Mouse (Mus musculus): Measurements from ENCODE around the gene Smad1.

The Smad1 gene

DNA sequence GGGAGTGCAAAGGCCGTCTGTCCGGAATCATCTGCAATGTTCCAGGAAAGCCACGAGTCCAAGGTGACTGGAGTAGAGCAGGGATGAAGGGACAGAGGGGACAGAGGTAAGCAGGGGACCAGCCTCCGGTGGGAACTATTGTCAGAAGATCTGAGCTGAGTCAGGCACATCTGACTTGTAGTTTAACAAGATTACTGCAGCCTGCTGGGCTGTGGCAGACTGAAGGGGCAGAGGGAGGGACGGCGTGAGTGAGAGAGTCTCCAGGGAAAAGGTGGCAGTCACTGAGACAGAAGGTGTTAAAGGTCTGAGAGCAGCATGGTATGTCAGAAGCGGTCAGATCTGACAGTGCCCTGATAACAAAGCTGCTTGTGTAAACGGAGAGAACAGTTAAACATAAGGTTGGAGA is 16.5 kb downstream of the Smad1 start:
- no peak for DNase-seq (ENCODE audit: low spot score)

DNA sequence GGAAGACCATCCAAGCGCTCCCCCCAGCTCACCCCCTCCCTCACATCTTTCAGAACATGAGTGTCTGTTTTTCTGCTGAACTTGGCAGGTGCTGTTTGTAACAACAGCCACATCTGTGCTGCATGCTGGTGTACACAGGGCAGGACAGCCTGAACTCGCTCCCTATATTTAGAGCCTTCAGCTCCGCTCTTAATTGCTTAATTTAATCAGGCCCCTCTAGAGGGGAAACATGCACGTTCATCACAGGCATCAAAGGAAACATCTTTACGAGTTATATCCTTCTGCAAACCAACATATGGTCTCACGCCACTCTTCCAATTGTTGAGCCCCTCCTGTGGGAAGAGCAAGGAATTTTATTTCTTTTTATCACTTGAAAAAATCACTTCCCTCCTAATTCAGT is 17.5 kb downstream of the Smad1 start:
- DNase-seq (ENCODE audit: low spot score): no peak

DNA sequence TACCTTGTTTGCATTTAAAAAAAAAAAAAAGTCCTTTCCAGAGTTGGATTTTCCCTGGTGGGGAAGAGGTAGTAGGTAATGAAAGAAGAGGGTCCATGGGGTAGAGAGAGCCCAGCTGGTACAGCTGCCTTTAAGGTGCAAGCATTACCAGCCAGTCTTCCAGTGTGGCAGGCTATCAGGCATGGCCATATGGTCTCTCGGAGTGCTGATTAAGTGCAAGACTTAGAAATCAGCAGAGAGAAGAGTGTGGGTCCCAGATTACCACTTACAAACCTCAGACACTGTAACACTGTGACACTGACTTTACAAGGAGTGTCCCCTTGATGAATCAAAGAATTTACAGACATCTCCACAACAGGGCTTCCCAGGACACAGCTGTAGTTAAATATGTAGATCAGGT is 18.9 kb downstream of the Smad1 start:
- DNase-seq (ENCODE audit: low spot score): no peak

DNA sequence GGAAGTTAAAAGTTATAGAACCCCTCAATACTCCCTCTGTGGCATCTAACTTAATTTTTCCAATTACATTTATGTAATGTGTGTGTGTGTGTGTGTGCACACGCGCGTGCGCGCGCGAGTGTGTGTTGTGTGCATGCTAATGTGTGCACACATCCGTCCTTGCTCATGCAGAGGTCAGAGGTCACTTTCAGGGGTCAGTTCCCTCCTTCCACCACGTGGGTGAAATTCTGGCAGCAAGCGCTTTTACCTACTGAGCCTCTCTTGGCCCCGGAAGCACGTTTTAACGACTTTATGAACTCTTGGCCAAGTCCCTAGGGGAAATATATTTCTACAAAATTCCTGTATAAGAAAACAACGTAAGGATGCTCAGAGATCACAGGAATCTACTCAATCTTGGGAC is 19.3 kb downstream of the Smad1 start:
- no peak for DNase-seq (ENCODE audit: low spot score)

DNA sequence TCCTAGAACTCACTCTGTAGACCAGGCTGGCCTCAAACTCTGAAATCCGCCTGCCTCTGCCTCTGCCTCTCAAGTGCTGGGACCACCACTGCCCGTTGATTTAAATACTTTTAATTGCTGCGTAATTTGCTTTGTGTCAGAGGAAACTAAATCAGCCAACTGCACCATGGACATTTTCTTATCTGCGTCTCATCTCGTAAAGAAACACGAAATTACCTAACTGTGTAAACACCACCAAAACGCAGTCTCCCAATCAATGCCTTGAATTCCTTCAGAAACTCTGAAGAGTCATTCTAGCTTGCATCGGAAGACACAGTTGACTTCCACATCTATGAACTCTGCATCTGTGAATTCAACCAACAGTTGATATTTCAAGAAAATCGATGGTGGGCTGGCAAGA is 22.7 kb downstream of the Smad1 start:
- DNase-seq (ENCODE audit: low spot score): no peak

DNA sequence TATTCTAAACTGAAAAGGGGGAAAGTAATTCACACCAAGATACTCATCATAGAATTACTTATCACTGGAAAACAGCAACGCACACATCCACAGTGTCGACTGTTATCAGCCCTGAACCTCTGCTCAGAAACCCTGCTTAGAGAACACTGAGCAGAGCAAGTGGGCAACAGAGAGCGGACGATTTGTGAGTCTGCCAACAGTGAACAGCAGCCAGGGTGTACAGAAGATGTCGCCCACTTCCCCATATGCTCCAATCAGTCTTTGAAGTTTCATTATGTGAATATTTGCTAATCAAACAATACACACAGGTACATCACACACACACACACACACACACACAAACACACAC is 23.6 kb downstream of the Smad1 start:
- no peak for DNase-seq (ENCODE audit: low spot score)

DNA sequence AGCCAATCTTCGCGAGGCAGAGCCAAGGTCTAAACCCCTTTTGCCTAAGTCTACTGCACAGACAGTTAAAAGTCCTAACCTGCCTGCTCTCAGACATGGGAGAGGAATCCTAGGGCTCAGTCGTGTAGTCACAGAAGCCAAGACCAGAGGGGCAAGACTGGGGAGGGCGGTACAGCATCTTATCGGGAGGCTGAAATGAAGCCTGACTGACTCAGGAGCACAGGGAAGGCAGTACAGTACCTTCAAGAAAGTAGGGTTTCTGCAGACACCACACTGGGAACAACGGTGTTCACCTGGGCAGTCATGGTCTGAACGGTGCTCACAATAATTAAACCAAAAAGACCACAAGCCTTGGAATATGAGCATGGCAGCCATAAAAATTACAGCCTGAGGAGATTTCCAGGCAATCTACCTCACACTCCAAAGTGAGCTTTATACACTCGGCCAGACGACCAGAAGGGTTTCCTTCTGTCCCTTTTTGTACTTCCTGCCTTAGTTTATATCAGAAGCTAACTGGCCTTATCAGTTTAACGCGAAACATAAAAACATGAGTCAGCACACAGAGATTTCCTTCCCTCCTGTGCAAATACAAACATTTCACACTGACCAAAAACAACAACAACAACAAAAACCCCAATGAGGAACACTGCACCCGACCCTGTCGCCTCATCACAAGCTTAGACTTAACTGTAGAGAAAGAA is 24.1 kb downstream of the Smad1 start:
- DNase-seq (ENCODE audit: low spot score): no peak

DNA sequence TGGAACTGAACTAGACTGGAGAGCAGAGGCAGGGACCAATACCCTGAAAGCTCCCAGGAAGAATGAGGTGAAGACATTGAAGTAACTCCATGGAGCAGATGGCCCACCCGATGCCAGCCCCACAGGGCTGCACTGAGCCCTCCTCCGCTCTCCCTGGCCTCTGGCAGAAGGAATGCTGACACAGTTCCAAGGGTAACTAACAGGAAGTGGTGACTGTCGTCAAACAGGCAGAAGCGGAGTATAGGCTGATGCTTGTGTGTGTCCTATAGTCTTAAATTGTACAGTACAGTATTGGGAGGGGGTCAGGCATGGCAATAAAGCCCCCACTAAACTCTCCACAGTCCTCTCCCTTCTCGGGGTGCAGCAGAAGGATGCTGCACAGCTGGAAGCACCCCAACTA is 24.9 kb downstream of the Smad1 start:
- peak; percentile 11 for DNase-seq (ENCODE audit: low spot score)

DNA sequence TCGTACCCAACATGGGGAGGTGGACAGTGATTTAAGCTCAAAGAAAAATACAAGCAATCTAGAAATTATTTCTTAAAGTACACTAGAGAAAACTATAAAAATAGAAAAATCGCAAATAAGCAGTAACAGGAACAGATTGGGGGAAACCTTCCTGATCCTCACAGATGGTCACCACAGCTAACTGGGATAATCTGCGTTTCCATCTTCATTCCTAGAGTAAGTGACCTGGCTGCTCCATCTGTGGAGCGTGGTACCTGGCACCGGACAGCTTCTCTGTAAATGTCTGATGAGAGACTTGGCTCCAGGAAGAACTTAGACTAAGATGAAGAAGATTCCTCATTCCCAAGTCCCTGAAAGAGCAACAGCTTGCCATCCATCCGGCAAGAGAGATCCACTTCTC is 25.8 kb downstream of the Smad1 start:
- DNase-seq (ENCODE audit: low spot score): no peak

DNA sequence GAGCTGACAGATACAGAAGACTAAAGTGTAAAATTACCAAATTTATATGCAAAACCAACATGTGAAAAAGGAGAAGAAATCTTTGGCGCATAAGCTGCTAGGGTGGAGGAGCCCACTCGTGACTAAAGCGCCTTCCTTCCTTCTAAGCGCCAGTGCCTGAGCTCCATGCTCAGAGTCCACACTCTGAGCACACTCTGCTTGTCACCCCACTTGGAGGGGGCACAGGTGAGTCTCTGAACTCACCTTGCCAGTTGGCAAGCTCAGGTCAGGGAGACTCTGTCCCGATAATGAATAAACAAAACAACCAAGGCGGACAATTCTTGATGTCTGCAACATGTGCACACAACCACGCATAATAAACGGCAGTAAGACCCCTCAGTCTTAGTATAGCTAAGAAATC is 26.4 kb downstream of the Smad1 start:
- DNase-seq (ENCODE audit: low spot score): no peak

DNA sequence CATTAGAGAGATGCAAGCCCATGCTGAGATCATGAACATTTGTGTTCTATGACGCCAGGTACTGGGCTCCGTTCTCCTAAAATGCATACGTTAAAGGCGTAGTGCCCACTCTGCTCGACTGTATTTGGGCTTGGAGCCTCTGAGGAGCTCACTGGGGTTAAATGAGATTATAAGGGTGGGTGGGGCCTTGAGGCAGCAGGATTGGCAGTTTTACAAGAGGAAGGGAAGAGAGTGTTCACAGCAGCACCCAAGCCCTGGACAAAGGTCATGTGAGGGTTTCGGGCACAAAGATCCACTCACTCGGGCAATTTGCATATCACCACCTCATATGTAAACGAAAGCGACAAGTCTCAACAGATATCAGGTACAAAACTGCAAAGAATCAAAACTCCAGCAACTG is 26.8 kb downstream of the Smad1 start:
- no peak for DNase-seq (ENCODE audit: low spot score)

DNA sequence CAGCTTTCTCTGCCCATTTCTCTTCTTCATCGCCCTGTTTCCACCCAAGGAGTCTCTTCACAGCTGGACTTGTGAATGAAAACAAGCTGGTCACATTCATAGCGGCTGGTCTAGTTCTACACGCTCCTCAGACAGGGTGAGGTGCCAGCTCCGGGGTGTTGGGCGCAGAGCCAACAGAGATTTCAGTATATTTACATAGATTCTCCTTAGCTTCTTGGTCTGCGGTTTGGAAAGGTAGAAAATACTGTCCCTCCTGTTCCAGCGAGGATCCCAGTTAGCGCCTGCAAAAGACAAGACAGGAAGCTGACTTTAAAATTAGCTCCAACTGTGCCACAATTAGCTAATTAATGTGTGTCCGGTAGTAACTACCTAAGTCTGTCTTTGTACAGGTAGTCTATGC is 27.2 kb downstream of the Smad1 start:
- DNase-seq (ENCODE audit: low spot score): no peak

DNA sequence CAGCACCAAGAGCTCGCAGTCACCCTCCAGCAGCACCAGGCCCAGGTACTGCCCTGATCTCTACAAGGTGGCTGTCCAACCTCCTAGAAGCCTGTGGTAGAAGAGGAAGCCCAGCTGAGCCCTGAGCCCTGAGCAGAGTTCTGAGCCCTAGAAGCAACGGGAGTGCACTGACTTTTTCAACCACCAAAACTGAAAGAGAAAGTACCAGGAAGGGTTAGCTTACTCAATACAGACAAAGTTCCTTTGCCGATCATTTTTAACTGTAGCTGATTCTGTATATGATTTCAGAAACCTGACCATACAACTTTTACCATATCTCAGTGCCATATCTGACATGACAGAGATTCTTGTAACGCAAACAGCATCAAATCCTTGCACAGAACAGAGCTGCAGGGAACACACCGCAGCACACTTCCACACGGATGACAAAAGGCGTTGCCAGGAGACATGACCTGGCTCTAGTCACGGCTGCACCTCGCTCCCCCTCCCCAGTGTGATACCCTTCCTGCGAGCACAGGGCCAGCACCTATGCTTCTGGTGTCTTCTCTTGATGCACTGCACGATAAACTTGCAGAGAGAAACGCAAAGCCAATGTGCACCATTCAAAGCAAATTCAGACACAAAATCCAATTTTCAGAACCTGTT is 28.6 kb downstream of the Smad1 start:
- peak; percentile 19 for DNase-seq (ENCODE audit: low spot score)

DNA sequence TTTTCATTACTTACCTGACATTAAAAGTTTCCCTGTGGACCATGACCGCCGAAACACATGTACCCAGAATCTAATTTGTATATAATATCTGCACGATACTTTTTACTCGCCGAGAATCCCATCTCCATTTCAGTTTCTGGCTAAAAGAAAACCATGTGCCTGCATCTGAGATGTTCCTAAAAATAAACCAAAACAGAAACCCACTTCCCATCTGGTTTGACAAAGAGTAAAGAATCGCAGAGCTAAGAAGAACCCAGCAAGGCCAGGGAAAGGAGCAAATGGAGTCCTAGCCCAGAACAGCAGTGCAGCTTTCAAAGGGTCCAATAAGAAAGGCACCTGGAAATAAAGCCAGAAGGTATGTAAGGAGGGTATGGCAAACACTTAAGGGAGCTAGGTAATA is 30.2 kb downstream of the Smad1 start:
- no peak for DNase-seq (ENCODE audit: low spot score)

DNA sequence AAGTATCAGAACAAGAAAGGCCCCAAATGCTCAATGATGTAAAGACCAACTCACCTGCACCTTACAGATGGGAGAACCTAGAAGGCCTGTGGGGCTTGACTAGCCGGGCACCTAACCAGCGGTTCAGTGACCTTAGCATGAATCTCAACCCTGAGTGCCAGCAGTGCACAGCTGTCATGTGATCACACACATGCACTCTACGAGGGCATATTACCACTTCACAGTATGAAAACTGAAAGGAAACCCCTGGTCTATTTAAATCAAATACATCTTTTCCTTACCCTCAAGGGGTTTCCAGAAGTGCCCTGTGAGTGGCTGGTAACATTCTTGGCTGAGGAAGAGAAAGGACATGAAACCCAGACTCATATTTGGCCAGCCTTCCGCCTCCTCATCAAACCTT is 31.4 kb downstream of the Smad1 start:
- no peak for DNase-seq (ENCODE audit: low spot score)

DNA sequence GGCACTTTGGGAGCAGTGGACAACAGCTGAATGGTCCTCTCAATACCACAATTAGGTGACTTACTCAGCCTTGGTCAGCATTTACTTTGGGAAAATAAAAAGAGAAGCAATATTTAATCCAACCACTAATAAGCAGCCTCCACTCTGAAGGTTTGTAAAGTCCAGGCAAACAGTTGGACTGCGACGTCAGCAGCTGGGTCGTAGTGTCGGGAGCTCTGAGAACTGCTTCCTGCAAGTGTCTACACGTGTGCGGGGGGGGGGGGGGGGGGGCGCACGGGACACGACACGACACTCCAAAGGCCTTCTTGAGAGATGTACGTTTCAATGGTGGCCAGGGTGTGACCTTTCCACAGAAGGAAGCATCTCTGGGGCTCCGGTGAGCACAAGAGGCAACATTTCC is 32.0 kb downstream of the Smad1 start:
- no peak for DNase-seq (ENCODE audit: low spot score)

DNA sequence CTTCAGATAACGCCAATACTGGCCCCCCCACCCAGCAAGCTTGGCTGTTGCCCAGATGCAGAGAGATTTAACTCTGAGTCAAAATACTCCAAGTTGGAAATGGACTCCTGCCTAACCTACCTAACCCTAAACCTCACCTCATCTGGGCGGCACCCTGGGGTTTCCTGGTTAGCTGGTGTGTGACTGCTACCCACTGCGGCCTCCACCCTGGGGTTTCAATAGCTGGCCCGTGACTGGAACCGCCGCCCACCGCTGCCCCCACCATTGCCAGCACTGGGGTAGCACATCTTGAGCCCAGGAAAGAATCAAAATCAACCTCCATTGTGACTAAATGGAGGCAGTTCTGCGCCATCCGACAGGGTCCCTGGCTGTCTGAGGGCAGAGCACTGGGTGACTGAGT is 33.1 kb downstream of the Smad1 start:
- DNase-seq (ENCODE audit: low spot score): no peak

DNA sequence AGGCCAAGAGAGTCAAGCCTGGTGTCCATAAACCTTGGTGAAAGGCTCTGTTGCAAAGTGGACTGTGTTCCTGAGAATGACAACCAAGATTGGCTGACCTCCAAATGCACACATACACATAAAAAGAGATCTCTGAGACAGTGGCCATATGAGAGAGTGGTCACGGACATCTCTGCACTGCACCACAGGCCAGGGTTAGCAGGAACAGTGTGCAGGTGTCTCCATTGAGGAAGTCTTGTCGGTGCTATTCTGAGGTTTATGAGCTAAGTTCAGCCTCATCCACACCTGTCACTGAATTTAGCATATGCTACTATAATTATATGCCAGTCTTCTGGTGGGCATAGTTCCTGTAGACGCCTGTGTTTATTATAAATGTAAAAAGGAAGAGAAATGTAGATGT is 33.6 kb downstream of the Smad1 start:
- no peak for DNase-seq (ENCODE audit: low spot score)

DNA sequence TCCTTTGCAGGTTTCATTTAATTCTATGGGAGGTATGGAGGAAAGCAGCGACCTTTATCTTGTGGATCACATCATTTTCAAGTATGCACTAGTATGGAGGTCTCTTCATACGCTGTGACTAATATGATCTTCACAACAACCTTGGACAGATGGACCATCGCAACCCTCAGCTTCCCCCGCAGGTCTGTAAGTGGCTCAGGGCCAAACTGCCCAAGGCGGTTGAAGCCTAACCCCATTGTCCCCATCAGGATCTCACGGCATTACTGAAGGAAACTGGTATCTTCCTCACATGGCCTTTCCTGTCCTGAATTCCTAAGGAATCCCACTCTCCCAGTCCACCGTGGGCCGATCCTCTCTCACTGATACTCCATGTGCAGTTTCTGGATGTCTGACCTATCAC is 34.5 kb downstream of the Smad1 start:
- no peak for DNase-seq (ENCODE audit: low spot score)

DNA sequence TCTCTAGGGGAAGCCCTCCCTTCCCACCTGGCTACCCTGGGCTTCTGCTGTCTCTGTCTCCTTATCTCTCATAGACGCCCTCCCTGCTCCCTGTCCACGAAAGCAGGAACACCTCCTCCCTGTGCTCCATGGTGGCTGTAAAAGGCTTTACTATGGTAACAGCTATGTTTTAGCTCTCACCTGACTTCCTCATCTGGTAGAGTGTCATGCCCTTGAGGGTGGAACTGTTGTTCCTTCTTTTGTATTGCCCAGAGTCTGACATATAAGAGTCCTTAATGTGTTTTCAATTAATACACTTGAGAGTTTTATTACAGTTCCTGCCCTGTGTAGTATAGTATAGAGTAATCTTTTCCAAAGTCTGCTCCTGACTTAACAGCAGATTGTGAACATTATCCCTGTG is 36.9 kb downstream of the Smad1 start:
- no peak for DNase-seq (ENCODE audit: low spot score)

DNA sequence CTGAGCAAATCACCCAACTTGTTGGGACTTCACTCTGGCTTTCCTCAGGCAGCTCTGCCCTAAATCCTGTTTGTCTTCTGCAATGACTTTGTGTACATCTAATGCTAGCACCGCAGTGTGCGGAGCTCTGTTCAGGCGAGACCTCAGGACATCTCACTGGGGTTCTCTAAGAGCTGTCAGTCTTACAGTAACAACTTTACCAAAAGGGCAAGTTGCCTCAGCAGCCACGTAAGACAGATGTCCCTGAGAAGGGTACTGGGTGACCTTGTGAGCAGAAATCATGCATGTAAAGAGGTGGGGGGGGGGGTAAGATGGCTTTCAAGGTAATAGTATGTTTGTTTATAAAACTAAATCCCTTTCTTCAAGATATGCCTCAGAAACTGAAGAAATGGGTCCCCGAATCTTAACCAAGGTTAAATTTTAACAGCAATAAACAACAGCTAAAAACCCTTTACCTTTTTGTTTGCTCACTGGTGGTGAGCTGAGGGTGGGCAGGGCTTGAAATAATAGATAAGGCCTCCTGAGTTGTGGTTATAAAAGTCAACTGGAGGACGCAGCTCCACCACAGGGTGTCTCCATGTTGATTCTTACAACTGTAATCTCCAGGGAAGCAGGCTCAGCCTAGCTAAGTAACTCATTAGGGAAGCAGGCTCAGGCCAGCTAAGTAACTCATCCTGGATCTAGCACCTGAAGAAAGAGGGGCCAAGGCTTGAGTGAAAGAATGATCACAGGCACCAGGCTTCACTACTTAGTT is 38.4 kb downstream of the Smad1 start:
- no peak for DNase-seq (ENCODE audit: low spot score)

DNA sequence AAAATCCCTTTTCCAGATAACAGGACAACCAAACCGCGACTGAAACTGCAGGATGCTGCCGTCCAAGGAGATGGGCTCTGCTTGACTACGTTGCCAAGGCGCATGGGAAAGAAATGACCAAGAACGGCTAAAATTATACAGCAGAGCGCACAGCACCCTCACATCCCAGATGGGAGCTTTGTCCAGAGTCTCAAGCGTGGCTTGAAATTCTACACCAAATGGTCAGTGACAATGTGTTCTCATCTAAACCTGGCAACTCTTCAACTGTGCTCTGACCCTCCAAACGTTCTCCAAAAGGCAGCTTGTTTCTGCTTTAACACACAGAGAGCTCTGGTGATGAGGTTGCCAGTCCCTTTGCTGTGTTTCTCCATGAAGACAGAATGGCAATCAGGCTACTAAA is 39.0 kb downstream of the Smad1 start:
- DNase-seq (ENCODE audit: low spot score): no peak

DNA sequence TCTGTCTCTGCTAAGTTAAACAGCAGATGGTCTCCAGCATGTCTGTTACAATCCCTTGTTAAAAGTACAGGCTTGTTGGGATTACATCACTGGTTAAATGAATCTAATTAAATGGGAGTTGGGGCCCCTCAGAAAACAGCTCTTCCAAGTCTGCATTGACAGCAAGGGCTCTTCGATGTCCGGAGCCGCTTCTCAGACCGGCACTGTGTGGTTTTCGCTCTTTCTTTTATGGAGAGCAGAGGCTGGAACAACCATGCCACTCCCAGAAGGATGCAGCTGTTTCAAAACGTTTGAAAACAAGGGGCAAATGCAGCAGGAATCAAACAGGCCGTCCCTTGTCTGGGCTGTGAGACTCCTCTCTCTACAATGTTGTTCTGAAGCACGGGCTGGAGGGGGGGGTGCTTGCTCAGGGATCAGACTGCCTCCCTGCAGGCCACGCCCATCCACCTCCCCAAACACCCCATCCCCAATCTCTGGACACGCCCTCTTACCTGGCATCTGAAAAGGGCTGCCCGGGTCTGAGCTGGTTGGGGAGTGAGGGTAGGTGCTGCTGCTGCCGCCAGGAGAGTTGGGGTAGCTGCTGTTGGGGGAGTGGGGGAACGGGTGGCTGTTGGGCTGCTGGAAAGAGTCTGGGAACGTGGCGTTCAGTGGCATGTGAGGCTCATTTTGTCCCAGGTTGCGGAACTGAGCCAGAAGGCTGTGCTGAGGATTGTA is 43.4 kb downstream of the Smad1 start:
- no peak for DNase-seq (ENCODE audit: low spot score)
